Mouse (Mus musculus) liver, postnatal 0 days (tissue): ENCODE results near the gene Klk7.

Source experiments
- CTCF ChIP-seq: sonication (generic); IDR thresholded peaks from 2 replicates; pipeline ENCODE4 v1.5.1; 2016; ENCODE audit warnings: antibody characterized with exemption, low read depth
- EP300 ChIP-seq: IDR thresholded peaks from 2 replicates; pipeline ENCODE4 v1.6.1; 2016; ENCODE audit warnings: antibody characterized with exemption, low read depth, mild to moderate bottlenecking

DNA sequence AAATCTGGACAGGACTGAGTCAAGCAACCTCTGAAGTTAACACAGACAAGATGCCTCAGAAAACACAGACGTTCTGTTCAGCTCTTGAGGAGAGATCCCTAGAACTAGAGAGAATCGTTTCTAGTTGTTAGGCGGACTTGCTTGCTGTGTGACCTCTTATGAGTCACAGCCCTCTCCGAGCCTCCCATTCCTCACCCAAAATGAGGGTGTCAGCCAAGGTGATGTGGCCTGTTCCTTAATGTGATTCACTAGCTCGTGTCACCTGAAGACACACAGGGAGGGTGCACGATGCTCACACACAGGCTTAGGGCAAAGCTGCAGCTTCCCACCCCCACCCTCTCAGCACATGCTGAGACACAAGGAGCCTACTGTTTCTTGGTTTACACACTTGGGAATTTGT is 30.9 kb upstream of the Klk7 start:
- TF ChIP-seq CTCF (no peak), EP300 (no peak)
